23 mouse cellular contexts compared by ENCODE assay signal in genomic region chr8:11182606-11183005, GRCm38 (mm10).
A peak's percentile ranks its signal among the peaks of the same experiment; 100 is the strongest.
DNase-seq lines count a peak whose midpoint lies in the region; ATAC-seq and TF ChIP-seq lines count a peak whose summit lies in the region.
"Had no signal": no experiment of that assay in that cellular context is flagged by ENCODE, and none has a peak within 500 bp of the region (broad histone marks: within the 10 kb centered on the region; RNA-seq: fewer than 3 reads in every experiment).

No protein-coding gene starts in this region.

- DNase-seq in gastrocnemius, adult 2 months = no peak
- no peak for DNase-seq in gastrocnemius, postnatal 4 days (ENCODE audit: low spot score in 2 of 2)
- no peak for DNase-seq in heart, adult 11 months
- peak; percentile 31 to 43 for DNase-seq in kidney, postnatal 4 days
- DNase-seq in layer of hippocampus, postnatal 10 days (ENCODE audit: low spot score in 2 of 2) = no peak
- DNase-seq: adrenal gland, postnatal 36 days; cerebellum, adult 11-12 months; heart, postnatal 14 days; left cerebral cortex, postnatal 4 days; lung, adult 18-20 months; lung, postnatal 14 days; right cerebral cortex, postnatal 14 days; spleen, adult 18-20 months; thymus, postnatal 36 days had no signal

- H3K4me2 ChIP-seq in heart, embryonic 16.5 days (ENCODE audit: low read depth, low read length) = no peak overlapping the region
- H3K4me2 ChIP-seq in kidney, embryonic 15.5 days = no peak overlapping the region
- H3K4me2 ChIP-seq: hindbrain, embryonic 15.5 days; intestine, embryonic 15.5 days; midbrain, embryonic 13.5 days had no signal

- H3K9ac ChIP-seq in heart, embryonic 16.5 days (ENCODE audit: low read length) = peak overlapping the region; percentile 23
- H3K9ac ChIP-seq in kidney, embryonic 15.5 days = no peak overlapping the region
- H3K9ac ChIP-seq: hindbrain, embryonic 15.5 days; intestine, embryonic 15.5 days; midbrain, embryonic 13.5 days had no signal

- peak overlapping the region; percentile 90 for H3K27ac ChIP-seq in gastrocnemius, adult 2 months
- H3K27ac ChIP-seq in heart, embryonic 16.5 days (ENCODE audit: low read length) = peak overlapping the region; percentile 93
- H3K27ac ChIP-seq in kidney, embryonic 15.5 days = no peak overlapping the region
- H3K27ac ChIP-seq: embryonic facial prominence, embryonic 10.5 days; hindbrain, embryonic 15.5 days; intestine, embryonic 15.5 days; layer of hippocampus, adult 2 months; midbrain, embryonic 13.5 days had no signal

- WGBS in heart, embryonic 16.5 days = 78% methylated on average over 12 of the region's 12 CpGs
- 68% methylated on average over 12 of the region's 12 CpGs for WGBS in kidney, embryonic 15.5 days

- H3K4me3 ChIP-seq in gastrocnemius, adult 2 months = no peak overlapping the region
- H3K4me3 ChIP-seq in heart, embryonic 16.5 days (ENCODE audit: low read length) = no peak overlapping the region
- H3K4me3 ChIP-seq in kidney, embryonic 15.5 days (replicated peaks) = no peak overlapping the region
- H3K4me3 ChIP-seq: embryonic facial prominence, embryonic 10.5 days; hindbrain, embryonic 15.5 days; intestine, embryonic 15.5 days; layer of hippocampus, adult 2 months; midbrain, embryonic 13.5 days; myocyte had no signal

- no peaks in the 10 kb centered on the region for H3K27me3 ChIP-seq in heart, embryonic 16.5 days (ENCODE audit: control insufficient read depth, insufficient read depth, low read length)
- peaks cover 13% of the 10 kb centered on the region for H3K27me3 ChIP-seq in kidney, embryonic 15.5 days
- H3K27me3 ChIP-seq: intestine, embryonic 15.5 days; midbrain, embryonic 13.5 days had no signal

- no peak for TF ChIP-seq CTCF in gastrocnemius, adult 2 months (IDR thresholded peaks at IDR 0.05)

- H3K9me3 ChIP-seq in heart, embryonic 16.5 days (replicated peaks; ENCODE audit: control insufficient read depth, low read length) = no peaks in the 10 kb centered on the region
- no peaks in the 10 kb centered on the region for H3K9me3 ChIP-seq in kidney, embryonic 15.5 days (replicated peaks)
- H3K9me3 ChIP-seq: embryonic facial prominence, embryonic 10.5 days; G1E; hindbrain, embryonic 15.5 days; intestine, embryonic 15.5 days; midbrain, embryonic 13.5 days had no signal

- intact Hi-C loops in gastrocnemius, adult 2 months (cut with DNase I) = no loop called here

- H3K36me3 ChIP-seq in heart, embryonic 16.5 days (ENCODE audit: control insufficient read depth, insufficient read depth) = no peaks in the 10 kb centered on the region
- H3K36me3 ChIP-seq in kidney, embryonic 15.5 days = no peaks in the 10 kb centered on the region
- H3K36me3 ChIP-seq: embryonic facial prominence, embryonic 10.5 days; G1E; hindbrain, embryonic 15.5 days; intestine, embryonic 15.5 days; midbrain, embryonic 13.5 days had no signal

- no peak for ATAC-seq in heart, embryonic 16.5 days (replicated peaks; ENCODE audit: extremely low read depth, insufficient read depth, low FRiP score)
- ATAC-seq in kidney, embryonic 15.5 days (replicated peaks; ENCODE audit: low FRiP score) = peak; percentile 37; the same call in 1 of the 2 replicates
- ATAC-seq: intestine, embryonic 15.5 days; midbrain, embryonic 13.5 days had no signal

- peaks cover 53% of the 10 kb centered on the region for H3K4me1 ChIP-seq in heart, embryonic 16.5 days (ENCODE audit: control insufficient read depth, insufficient read depth, low read length)
- peaks cover 24% of the 10 kb centered on the region for H3K4me1 ChIP-seq in kidney, embryonic 15.5 days

Comparison
In these comparisons a context has a peak if more than half of its experiments do, and no peak if none do; other contexts are left out.
1. DNase-seq: peak in kidney, postnatal 4 days (2 of 2); none in gastrocnemius, adult 2 months (single experiment), gastrocnemius, postnatal 4 days (0 of 2), heart, adult 11 months (single experiment) and layer of hippocampus, postnatal 10 days (0 of 2).